Mouse (Mus musculus) Patski (cell line): ENCODE results near the gene Wnt9a. TPM values are rescaled to one million over a fixed set of nuclear protein-coding genes. Genes with fewer than 3 reads are reported as not detected.

ENCODE experiments used
- ATAC-seq: fragments of 100-300 bp; one replicate; pipeline ENCODE4 v1.8.0; 2021
- CTCF ChIA-PET: fragments of 350-600 bp; sonication (Branson Sonifier 250); formaldehyde crosslinking; loops from one replicate; lab custom pipeline; 2022; ENCODE audit warnings: inconsistent platforms; lab: Charles Lee
- POLR2A ChIA-PET: fragments of 350-600 bp; sonication (Branson Sonifier 250); formaldehyde crosslinking; loops from one replicate; lab custom pipeline; 2022; ENCODE audit warnings: antibody characterized with exemption, inconsistent platforms; lab: Charles Lee
- DNase-seq: peaks from one replicate; pipeline ENCODE4 v3.0.0-alpha.2; 2011; ENCODE audit warnings: low read depth, low spot score
- H3K27me3 ChIP-seq: fragments of 371-371 bp; one replicate; pipeline ENCODE4 v1.5.1; 2021
- CTCF ChIP-seq: fragments of 100-300 bp; IDR thresholded peaks from one replicate; pipeline ENCODE4 v1.5.1; 2021
- in situ Hi-C: fragments of 300-500 bp; cut with MboI; formaldehyde crosslinking; loops from 3 replicates; pipeline ENCODE4 v1.11.1; 2018; ENCODE audit warnings: low pct_unique_long_range_greater_than_20kb, mixed read lengths
- polyA plus RNA-seq: library from polyadenylated mRNA; unstranded; gene quantifications from one replicate; pipeline ENCODE4 v1.2.3, GENCODE M21; 2021

The Wnt9a gene
- polyA plus RNA-seq, 1 experiment from 2014 or later: 7.5 TPM

GRCm38 (mm10) chr11:59312060-59312459, 5.3 kb downstream of the Wnt9a start:
- CTCF ChIA-PET: interaction anchor here (1.0 to 1.4 kb wide), 5 partner anchors 18 to 113 kb away, joined by 3 to 4 read pairs (median 4); no protein-coding TSS in a partner anchor
- TF ChIP-seq CTCF: no peak
- ATAC-seq (no peak), DNase-seq (no peak)
- H3K27me3 ChIP-seq: no peaks in the 10 kb centered on the region
- POLR2A ChIA-PET: interaction anchor here (1.4 kb wide), 1 partner anchor 113 kb away, joined by 4 read pairs; no protein-coding TSS in a partner anchor
- in situ Hi-C loops: no loop called here

GRCm38 (mm10) chr11:59312501-59312900, 5.8 kb downstream of the Wnt9a start:
- no peak for TF ChIP-seq CTCF
- no peaks in the 10 kb centered on the region for H3K27me3 ChIP-seq
- in situ Hi-C loops: no loop called here
- CTCF ChIA-PET: interaction anchor here (1.0 to 1.8 kb wide), 7 partner anchors 9 to 100 kb away, joined by 3 to 5 read pairs (median 4); no protein-coding TSS in a partner anchor
- no peak for ATAC-seq
- POLR2A ChIA-PET: interaction anchor here (1.4 kb wide), 1 partner anchor 113 kb away, joined by 4 read pairs; no protein-coding TSS in a partner anchor
- DNase-seq: no peak

- H3K27me3 ChIP-seq: no peaks in the 10 kb centered on the region
- in situ Hi-C loops: no loop called here
- CTCF ChIA-PET: interaction anchor here (1.0 to 1.8 kb wide), 6 partner anchors 10 to 99 kb away, joined by 3 to 5 read pairs (median 4); no protein-coding TSS in a partner anchor
- no peak for DNase-seq
- TF ChIP-seq CTCF: no peak
- POLR2A ChIA-PET: interaction anchor here (1.4 to 1.8 kb wide), 2 partner anchors 13 to 112 kb away, joined by 4 to 5 read pairs; no protein-coding TSS in a partner anchor
- ATAC-seq: no peak
Measured at GRCm38 (mm10) chr11:59313029-59313811, 6.5 kb downstream of the Wnt9a start.

GRCm38 (mm10) chr11:59313944-59314343, 7.2 kb downstream of the Wnt9a start:
- CTCF ChIA-PET: interaction anchor here (0.8 to 1.8 kb wide), 5 partner anchors 11 to 105 kb away, joined by 3 to 5 read pairs (median 3); no protein-coding TSS in a partner anchor
- no peak for TF ChIP-seq CTCF
- in situ Hi-C loops: no loop called here
- no peak for DNase-seq
- peak; percentile 18 for ATAC-seq
- POLR2A ChIA-PET: interaction anchor here (0.6 to 1.8 kb wide), 2 partner anchors 12 to 149 kb away, joined by 3 to 5 read pairs; no protein-coding TSS in a partner anchor
- H3K27me3 ChIP-seq: no peaks in the 10 kb centered on the region

- ChIA-PET CTCF (no interaction called here), POLR2A (no interaction called here)
- in situ Hi-C loops: no loop called here
- TF ChIP-seq CTCF: no peak
- ATAC-seq (no peak), DNase-seq (no peak)
- no peaks in the 10 kb centered on the region for H3K27me3 ChIP-seq
Measured at GRCm38 (mm10) chr11:59316517-59316916, 9.8 kb downstream of the Wnt9a start.

- in situ Hi-C loops: no loop called here
- no peaks in the 10 kb centered on the region for H3K27me3 ChIP-seq
- no peak for TF ChIP-seq CTCF
- CTCF ChIA-PET: interaction anchor here (0.8 to 1.5 kb wide), 4 partner anchors 13 to 32 kb away, joined by 3 to 4 read pairs (median 3); no protein-coding TSS in a partner anchor
- no peak for DNase-seq
- POLR2A ChIA-PET: no interaction called here
- ATAC-seq: no peak
Measured at GRCm38 (mm10) chr11:59322988-59323387, 16.3 kb downstream of the Wnt9a start.

- no peaks in the 10 kb centered on the region for H3K27me3 ChIP-seq
- no peak for ATAC-seq
- ChIA-PET POLR2A (no interaction called here), CTCF (interaction anchor here (1.0 kb wide), 1 partner anchor 11 kb away, joined by 3 read pairs; no protein-coding TSS in a partner anchor)
- in situ Hi-C loops: no loop called here
- no peak for TF ChIP-seq CTCF
- no peak for DNase-seq
Measured at GRCm38 (mm10) chr11:59324777-59325176, 18.0 kb downstream of the Wnt9a start.

- CTCF ChIA-PET: interaction anchor here (2.6 kb wide), 1 partner anchor 19 kb away, joined by 8 read pairs; no protein-coding TSS in a partner anchor
Measured at GRCm38 (mm10) chr11:59327625-59328024, 20.9 kb downstream of the Wnt9a start.

GRCm38 (mm10) chr11:59329616-59330015, 22.9 kb downstream of the Wnt9a start:
- ATAC-seq (no peak), DNase-seq (no peak)
- in situ Hi-C loops: no loop called here
- H3K27me3 ChIP-seq: no peaks in the 10 kb centered on the region
- ChIA-PET CTCF (interaction anchor here (0.8 to 1.5 kb wide), 4 partner anchors 16 to 97 kb away, joined by 3 to 5 read pairs (median 3); no protein-coding TSS in a partner anchor), POLR2A (interaction anchor here (1.3 kb wide), 1 partner anchor 25 kb away, joined by 3 read pairs; no protein-coding TSS in a partner anchor)
- TF ChIP-seq CTCF: no peak

More at GRCm38 (mm10) chr11:59327625-59328024, 20.9 kb downstream of the Wnt9a start:
- DNase-seq (no peak), ATAC-seq (no peak)
- in situ Hi-C loops: no loop called here
- no peak for TF ChIP-seq CTCF
- H3K27me3 ChIP-seq: no peaks in the 10 kb centered on the region
- POLR2A ChIA-PET: interaction anchor here (0.7 kb wide), 1 partner anchor 24 kb away, joined by 3 read pairs; no protein-coding TSS in a partner anchor

- ChIA-PET CTCF (interaction anchor here (1.3 to 2.2 kb wide), 2 partner anchors 18 to 19 kb away, joined by 3 to 4 read pairs; no protein-coding TSS in a partner anchor), POLR2A (interaction anchor here (1.0 kb wide), 1 partner anchor 22 kb away, joined by 3 read pairs; no protein-coding TSS in a partner anchor)
- TF ChIP-seq CTCF: no peak
- DNase-seq (no peak), ATAC-seq (peak; percentile 16)
- in situ Hi-C loops: no loop called here
- H3K27me3 ChIP-seq: no peaks in the 10 kb centered on the region
Measured at GRCm38 (mm10) chr11:59330560-59330959, 23.8 kb downstream of the Wnt9a start.
